Mouse (Mus musculus) c-Kit-positive CD71-negative TER-119-negative erythroid progenitor cells, embryonic 14.5 days (primary cell): ENCODE data around the gene Sh3pxd2a.

Experiments
- DNase-seq: peaks from one replicate; pipeline ENCODE4 v3.0.0-alpha.2; 2013; ENCODE audit warnings: low read depth

The Sh3pxd2a gene

DNA sequence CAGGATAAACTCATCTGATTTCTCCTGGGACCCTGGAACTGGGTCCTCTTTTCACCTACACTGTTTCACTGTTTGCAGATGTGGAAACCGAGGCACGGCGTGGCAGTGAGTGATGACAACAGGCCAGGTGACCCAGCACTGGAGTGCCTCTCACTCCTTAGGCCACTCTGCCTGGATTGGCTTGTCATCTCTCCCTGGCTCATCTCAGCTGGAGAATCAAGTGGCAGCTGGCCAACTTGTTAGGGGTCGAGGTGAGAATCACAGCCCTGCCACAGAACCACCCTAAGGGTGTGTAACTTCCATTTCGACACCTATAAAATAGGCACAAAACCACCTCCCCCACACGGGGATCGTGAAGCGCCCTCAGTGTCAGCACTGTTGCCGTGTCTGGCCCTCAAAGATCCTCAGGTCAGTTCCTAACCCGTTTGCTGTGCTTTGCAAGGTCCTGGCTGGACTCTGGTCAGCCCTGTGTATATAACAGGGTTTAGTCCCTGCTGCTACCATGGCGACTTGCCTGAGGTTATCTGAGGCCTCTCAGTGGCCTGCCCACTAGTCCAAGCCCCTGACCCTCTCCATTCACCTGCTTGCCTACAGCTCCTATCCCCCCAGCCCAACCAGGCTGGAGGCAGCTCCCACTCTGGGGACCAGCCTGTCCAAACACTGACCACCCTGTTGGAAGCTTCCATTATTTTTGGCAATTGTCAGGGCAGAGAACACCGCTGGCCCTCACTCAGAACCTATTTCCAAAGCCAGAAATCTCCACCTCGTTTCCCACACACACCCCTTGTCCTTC lies 6.3 kb downstream of the Sh3pxd2a start:
- no peak for DNase-seq

DNA sequence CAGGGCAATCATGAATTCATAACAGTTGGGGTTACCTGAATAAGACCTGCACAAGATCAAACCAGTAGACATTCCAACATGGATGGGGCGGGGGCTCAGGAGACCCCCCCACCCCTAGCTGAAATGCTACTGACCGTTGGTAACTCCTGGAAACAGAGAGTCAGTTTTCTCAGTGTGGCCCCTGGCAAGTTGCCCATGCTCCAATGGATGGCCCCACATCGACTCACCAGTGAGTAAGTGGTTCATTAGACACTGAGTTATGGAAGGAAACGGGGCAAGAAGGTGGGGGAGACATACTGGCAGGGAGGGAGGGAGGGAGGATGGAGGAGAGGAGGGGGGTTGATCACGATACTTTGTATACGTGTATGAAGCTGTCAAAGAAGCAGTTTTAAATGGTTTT lies 8.2 kb downstream of the Sh3pxd2a start:
- DNase-seq: no peak

DNA sequence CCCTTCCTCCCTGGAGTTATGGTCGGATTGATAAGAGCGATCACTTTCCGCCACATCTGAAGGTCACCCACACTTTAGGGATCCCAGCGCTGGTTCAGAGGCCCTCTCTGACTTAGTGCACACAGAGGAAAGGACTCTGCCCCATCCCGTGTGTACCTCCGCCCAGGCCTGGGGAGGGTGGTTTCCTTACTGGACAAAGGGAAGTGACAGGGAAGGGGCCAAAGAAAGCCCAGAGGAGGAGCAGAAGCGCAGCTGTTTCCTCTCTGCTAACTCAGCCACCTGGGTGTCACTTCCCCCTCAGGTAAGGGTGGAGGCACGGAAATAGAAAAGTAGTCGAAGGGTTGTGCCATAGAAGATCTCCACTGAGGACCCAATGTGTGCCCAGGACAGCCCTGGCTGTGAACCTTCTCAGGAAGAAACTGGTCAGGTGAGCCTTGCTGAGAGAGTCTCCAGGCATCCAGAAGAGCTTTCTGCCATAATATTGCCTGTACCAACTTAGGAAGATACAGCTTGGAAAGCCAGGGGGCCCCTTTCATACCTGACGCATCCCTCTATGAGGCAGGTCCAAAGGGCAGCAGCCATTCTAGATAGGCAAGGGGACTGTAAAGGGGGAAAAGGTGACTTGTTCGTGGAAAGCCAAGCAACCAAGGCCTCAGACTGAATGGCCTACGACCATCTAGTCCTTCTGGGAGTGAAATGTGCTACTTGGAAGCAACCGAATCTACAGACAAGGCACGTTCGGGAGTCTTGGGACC lies 9.0 kb downstream of the Sh3pxd2a start:
- no peak for DNase-seq

DNA sequence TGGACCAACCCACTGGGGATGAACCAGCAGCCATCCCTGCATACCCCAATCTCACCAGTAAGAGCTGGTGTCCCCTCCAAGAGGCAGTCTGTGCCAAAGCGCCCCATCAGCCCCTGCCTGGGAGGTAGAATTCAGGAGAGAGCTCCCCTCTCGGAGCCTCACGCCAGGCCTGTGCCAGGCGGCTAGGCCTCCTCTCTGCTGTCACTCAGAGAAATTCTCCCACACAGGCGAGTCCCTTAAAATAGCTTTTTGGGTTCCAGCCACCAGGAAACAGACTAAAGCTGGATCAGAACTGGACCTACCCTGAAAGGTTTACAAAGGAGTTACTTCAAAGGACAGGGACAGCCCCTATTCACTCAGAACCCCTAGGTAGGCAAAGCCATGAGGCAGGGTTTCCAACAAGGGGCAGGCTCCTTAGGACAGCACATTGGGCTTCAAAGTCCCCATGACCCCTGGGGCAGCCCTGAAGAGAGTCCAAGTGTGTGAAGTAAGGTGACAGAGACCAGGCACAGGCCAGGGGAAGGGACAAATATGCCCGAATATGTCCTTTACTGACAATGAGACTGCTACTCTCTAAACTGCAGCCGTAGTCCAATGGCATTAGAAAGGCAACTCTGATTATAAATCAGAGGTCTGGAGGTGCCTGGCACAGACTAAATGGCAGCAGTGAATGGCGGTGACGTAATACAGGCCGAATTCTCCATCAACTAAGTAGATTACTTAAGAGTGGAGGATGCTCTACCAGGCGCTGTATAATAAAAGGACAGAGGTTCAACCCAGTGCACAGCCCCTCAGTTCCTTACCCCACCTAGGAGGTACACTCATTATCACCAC lies 9.8 kb downstream of the Sh3pxd2a start:
- DNase-seq: no peak

DNA sequence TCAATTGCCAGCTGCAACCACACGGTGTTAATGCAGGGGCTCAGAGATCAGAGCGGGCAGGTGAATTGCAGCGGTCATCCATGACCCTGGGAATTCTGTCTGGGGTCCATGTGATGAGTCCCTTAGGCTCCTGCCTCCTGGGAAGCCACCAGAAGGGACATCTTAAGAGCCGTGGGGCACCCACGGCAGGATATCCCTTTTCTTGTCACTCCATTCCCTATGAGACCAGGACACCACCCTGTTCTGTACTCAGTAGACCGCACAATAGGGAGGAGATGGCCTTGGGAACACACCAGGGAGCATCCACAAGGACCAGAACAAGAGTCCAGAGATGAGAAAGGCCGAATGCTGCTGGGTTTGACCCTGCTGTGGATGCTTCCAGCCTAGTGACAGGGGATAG lies 10.8 kb downstream of the Sh3pxd2a start:
- no peak for DNase-seq

DNA sequence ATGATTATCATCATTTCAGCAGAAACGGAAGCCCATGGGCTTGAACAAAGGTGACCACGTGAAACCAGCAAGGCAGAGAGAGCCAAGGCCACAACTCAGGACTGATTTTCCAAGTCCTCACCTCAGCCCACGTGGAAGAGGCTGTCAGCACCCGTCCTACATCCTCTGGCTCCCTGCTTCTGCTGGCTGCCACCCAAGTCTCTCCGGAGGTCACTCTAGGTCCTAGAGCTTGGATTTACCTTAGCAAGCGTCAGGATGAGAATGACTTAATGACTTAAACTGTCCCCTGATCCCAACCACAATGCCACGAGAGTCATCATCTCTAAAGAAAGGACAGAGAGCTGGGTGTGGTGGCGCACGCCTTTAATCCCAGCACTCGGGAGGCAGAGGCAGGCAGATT lies 11.5 kb downstream of the Sh3pxd2a start:
- no peak for DNase-seq

DNA sequence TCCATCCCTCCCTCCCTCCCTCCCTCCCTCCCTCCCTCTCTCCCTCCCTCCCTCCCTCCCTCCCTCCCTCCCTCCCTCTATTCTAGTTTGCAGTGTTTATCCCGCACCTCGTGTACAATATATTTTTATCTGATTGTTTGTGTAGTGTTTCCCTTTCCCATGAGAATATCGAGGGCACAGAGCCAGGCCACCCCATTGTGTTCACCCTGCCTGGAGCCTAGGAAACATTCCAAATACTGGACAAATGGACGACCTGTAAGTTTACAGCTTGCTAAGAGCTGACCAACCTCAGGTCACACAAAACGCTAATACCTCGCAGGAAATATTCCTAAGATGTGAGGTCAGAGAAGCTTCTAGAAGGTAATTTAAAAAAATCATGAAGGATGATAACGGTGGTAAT lies 12.0 kb downstream of the Sh3pxd2a start:
- no peak for DNase-seq

DNA sequence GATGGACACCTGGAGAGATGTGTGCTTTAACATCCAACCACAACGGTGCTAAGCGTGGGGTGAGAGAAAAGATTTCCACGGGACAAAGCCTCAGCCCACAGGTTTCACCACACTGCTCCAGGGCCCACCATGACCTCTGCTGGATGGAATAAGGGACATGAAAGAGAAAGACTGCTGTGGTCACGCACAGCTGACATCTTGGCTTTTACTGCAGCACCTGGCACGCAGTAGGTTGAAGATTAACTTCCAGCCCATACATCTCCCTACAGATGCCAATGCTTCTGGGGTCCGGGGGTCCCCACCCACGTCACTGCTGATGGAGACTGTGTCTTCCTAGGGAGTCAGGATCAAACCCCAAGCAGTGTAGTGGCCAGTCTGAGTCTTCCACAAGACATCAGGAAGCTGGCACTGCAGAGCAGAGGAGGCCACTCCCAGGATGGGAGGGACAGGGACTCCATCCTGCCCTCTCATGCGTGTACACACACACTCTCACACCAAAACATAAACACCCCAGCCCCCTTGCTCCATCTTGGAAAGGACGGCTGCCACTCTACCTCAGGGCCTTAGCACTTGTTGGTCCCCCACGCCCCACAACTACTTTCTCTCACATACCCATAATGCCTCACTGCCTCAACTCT lies 12.6 kb downstream of the Sh3pxd2a start:
- DNase-seq: no peak

DNA sequence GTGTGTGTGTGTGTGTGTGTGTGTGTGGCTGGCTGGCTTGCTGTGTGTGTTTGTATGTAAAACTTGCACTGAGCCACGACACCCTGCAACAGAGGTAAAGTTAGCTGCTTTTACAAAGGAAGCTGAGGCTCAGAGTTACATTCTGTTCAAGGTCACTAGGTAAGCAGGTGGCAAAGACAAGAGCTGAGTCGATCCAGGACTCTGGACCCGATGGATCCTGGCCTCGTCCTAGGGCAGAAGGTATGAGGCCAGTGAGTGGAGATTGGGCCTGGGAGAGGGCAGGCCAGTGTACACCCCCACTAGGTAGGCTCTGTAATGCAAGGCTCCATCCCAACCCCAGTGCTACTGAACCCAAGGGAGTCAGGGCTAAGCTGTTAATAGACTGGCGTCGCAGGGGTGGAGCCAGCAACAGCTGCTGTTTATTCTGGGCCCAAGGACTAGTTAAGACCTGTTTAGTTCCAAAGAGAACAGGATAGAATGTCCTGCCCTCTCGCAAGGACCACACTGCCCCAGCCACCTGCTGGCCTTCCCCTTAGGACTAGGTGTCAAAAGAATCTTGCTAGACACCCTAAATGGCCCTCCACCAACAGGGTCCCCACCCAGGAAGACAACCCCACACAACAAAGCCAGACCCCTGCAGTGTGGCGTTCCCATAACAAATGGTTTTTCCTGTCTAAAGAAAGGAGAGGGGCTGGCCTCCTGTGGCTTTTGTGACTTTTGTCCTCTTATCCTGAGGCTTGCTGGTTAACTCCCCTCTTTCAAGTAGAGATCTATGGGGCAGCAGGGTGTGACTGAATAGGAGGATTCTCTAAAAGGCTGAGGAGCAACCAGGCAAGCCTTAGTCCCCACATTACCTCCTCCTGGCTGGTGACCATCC lies 13.7 kb downstream of the Sh3pxd2a start:
- no peak for DNase-seq

DNA sequence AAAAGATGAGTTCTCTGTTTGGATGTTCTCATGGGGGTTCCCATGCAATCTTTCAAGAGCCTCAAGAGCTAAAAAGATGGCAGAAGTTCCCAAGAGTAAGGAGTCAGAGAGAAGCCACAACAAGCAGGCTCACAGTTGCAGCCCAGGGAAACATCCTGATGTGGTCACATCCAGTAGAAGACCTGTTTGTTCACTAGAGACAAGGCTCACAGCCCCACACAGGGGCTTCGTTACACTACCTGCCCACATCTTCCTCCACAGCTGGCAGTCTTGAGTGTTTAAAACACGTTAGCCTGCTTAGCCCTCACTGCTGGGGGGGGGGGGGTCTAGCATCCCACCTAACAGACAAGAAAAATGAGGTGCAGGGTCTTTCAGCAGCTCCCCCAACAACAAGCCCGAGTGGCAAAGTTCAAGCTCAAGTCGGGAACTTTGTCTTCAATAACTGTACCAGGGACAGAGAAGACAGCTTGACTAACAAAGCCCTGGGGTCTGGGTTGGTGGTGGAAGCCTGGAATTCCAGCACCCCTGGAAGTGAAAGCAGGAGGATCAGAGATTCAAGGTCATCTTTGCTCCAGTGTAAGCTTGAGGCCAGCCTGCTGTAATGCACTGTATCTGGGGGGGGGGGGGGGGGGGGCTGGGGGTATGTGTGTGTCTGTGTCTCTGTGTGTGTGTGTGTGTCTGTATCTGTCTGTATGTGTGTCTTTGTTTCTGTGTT lies 14.5 kb downstream of the Sh3pxd2a start:
- no peak for DNase-seq

DNA sequence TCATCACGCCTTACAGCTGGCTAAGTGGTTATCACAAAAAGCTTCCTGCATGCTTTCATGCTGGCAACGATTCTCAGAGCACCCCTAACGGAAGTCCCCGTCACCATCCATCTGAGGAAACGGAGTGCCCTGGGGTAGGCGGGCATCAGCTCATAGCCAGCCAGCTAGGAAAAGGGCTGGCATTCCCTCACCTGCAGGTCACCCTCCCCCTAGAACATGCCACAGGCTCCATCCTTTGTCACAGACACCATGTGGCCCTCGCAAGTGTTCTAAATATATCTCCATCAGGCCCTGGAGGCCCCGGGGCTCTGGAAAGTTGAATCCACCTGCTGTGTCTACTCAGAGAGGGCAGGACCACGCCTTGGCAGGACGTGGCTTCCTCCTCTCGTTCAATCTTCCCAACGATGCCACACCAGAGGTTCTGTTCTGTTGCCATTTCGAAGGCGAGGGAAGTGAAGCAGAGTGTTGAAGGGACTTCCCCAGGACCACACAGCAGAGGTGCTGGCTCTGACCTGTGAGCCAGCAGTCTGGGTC lies 15.5 kb downstream of the Sh3pxd2a start:
- no peak for DNase-seq

DNA sequence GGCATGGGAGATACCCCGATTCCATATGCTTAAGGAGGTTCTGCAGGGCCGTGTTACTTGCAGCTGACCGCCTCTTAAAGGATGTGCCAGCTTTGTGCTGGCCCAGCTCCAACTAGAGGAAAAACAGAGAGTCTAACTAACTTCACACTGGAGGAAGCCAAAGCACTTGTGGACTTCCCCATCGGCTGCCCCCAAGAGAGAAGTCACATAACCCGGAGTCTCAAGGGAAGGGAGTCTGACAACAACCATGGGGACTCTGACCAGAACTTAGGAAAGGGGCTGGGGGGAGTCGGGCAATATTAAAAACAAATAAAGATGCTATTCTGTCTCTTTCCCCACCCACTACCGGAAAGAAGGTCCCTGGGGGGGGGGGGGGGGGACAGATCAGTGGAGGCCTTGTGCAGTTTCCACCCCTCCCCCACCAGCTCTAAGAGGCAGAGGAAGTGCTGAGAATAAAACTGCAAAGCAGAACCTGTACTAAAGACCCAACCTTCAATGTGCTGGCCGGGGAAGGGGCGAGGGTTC lies 17.3 kb downstream of the Sh3pxd2a start:
- DNase-seq: no peak

DNA sequence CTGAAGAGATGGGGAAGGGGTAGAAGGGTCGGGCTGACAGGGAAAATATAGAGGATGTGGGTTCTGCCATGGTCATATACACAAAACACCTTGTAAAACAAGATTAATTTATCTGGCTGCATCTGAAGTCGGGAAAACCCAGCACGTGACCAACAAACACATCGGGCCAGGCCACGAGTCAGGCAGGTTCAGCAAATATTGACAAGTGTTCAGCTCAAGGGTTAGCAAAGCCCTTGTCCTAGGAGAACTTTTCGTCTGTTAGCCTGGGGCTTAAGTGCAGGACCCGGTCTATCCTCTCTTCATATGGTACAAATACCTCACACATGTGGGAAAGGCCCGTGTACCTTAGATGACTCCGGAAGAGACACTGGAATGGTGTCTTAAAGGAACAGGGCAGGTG lies 18.1 kb downstream of the Sh3pxd2a start:
- DNase-seq: no peak

DNA sequence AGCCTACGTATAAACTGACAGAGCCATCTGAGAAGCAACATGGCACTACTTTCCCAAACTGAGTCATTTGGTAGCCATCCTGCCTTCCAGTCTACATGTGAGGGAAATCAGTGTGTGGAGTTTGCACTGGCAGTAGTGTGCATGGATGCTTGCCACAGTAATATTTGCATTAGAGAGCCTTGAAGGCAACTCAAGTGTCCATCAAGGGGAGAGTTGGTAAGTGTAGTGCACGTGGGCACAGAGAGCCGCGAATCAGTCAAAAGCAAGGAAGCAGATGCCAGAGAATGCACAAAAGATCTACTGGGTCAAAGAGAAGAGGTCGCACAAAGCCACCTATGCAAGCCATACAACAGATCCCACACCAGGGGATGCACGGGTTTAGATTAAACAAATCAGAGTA lies 18.5 kb downstream of the Sh3pxd2a start:
- no peak for DNase-seq

DNA sequence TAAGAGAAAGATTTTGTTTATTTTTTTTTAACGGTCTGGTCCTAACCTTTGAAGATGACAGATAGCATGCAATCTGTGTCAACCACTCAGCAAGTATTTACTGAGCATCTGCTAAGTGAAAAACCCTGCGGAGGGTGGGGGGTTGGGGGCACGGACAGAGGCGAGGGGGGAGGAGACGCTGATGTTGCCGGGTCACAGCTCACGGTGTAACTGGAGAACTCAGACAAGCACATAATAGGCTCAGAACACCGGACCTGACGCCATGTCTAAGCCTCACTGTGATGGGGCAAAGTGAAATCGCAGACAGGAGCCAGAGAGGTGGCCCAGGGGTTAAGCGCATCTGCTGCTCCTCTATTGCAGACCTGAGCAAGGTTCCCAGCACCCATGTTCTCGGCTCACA lies 19.7 kb downstream of the Sh3pxd2a start:
- no peak for DNase-seq

DNA sequence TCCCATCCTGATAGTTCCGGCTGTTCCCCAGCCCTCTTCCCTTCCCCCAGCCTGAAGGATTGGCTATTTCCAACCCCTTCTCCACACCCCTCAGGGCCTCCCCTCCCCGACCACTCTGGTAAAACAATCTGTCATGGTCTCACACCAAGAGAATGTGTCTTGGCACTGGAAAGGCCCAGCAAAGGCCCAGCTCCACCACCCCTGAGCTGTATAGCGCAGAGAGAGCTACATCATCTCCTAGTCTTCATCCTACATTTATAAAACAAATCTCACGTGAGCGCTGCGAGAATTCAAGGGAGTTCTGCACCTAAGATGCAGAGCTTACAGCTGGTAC lies 21.9 kb downstream of the Sh3pxd2a start:
- no peak for DNase-seq

DNA sequence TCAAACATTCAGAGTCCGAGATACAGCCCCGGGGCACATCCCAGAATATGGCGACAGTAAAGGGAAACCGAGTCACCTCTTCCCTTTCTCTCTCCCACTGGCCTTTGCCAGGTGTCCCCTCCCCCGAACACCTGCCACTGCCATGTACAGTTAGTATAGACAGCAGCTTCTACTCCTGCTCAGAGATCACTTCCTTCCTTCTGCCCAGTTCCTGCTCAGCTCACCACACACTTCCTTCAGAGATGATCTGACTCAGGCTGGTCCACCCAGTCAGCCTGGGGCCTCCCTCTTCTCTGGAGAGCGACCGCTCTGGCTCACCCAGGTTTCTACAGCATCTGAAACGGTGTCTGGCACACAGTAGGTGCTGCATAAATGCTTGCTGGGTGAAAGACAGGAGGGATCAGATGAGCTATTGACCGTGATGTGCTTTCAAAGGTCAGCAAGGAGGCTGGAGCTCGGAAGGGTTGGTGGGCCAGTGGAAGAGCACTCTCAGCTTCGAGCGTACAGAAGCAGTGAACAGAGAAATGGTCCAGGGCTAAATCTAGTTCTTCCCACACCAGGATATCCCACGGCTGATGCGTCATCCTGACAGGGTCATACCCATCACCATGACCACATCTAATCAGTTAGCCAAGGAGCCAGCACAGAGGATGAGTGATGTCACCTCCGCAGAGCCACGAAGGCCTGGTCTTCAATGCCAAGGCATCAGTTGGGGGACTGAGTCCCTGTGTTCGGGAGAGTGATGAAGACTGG lies 22.5 kb downstream of the Sh3pxd2a start:
- DNase-seq: no peak

DNA sequence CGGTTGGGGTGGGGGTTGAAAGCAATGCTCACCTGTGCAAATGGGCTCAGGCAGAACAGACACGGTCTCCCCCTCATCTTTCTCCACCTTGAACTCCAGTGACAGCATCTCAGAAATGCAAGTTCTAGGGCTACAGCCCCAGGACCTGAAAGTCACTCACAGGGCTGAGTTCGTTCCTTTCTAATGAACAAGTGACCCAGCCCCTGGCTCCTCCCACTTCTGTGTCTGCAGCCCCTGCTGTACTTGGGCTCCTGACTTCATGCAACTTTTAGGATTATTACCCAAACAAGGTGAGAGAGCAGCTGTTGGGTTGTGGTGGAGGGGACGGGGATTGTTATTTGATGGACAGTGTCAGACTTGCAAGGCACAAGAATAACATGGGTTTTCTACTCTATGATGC lies 23.2 kb downstream of the Sh3pxd2a start:
- DNase-seq: no peak

DNA sequence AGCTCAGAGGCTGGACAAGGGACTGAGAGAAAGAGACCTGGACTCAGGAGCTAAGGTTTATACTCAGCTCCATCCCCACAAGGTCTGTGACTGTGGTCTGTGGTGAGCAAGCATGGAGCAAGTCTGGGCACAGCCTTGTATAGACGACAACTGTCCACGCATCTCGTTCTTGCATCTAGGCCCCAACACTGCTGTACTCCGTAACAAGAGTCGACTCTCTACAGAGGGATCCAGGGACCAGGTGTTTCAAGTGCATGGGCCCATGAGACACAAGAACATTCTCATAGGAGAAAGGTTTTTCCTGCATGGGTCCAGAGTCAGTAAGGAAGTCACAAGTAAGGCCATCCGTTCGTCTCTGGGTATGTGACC lies 23.8 kb downstream of the Sh3pxd2a start:
- DNase-seq: no peak
